Mouse (Mus musculus) embryonic facial prominence, embryonic 14.5 days (tissue): ENCODE results near the gene Kif7. TPM values are rescaled to one million over a fixed set of nuclear protein-coding genes. Genes with fewer than 3 reads are reported as not detected.

Experiments used
- ATAC-seq: fragments of 200-750 bp; cut with Nextera tagmentation; 2 replicates; pipeline ENCODE4 v1.8.0; 2017; ENCODE audit warnings: low read depth, moderate number of reproducible peaks, moderate TSS enrichment
- DNase-seq: peaks from one replicate; pipeline ENCODE4 v3.0.0-alpha.2; 2015; ENCODE audit warnings: low spot score
- H3K27ac ChIP-seq: fragments of 300-500 bp; sonication (generic); replicated peaks from 2 replicates; pipeline ENCODE4 v1.5.1; 2014; ENCODE audit warnings: low read depth, mild to moderate bottlenecking, low read length, moderate library complexity
- H3K27me3 ChIP-seq: fragments of 300-500 bp; sonication (generic); replicated peaks from 2 replicates; pipeline ENCODE4 v1.6.1; 2014; ENCODE audit warnings: low read length; ENCODE audit not compliant: control insufficient read depth, insufficient read depth
- H3K36me3 ChIP-seq: fragments of 300-500 bp; sonication (generic); 2 replicates; pipeline ENCODE4 v1.6.1; 2014; ENCODE audit warnings: low read length, mixed read lengths; ENCODE audit not compliant: control insufficient read depth, insufficient read depth
- H3K4me1 ChIP-seq: fragments of 300-500 bp; sonication (generic); 2 replicates; pipeline ENCODE4 v1.6.1; 2014; ENCODE audit warnings: antibody characterized with exemption, low read length; ENCODE audit not compliant: control insufficient read depth, insufficient read depth
- H3K4me2 ChIP-seq: fragments of 300-500 bp; sonication (generic); 2 replicates; pipeline ENCODE4 v1.6.1; 2014; ENCODE audit warnings: low read depth, mild to moderate bottlenecking, low read length, moderate library complexity, mixed read lengths
- H3K4me3 ChIP-seq: fragments of 300-500 bp; sonication (generic); 2 replicates; pipeline ENCODE4 v1.5.1; 2014; ENCODE audit warnings: low read depth, mild to moderate bottlenecking, low read length
- H3K9ac ChIP-seq: fragments of 300-500 bp; sonication (generic); 2 replicates; pipeline ENCODE4 v1.6.1; 2014; ENCODE audit warnings: low read depth, mild to moderate bottlenecking, low read length, moderate library complexity, mixed read lengths
- H3K9me3 ChIP-seq: fragments of 300-500 bp; sonication (generic); 2 replicates; pipeline ENCODE4 v1.6.1; 2016; ENCODE audit warnings: low read length; ENCODE audit not compliant: control insufficient read depth
- WGBS: fragments of 180-500 bp; shearing (Covaris S2); extraction: QIAGEN DNeasy Blood & Tissue Kit; methylation state at CpG from one replicate; pipeline ENCODE4 v1.1.7; 2014; 5-methylcytosine and 5-hydroxymethylcytosine counted together
- polyA plus RNA-seq: library from polyadenylated mRNA; unstranded; fragments of >200 nt; fragmentation: Nextera tagmentation; extraction: Ambion mirVana; gene quantifications from 2 replicates; pipeline ENCODE4 v1.2.1, GENCODE M21; 2014

The Kif7 gene
- polyA plus RNA-seq, 1 experiment from 2014 or later, result 5.3 TPM

- Histone ChIP-seq H3K4me2 (peak overlapping the region; percentile 90), H3K9me3 (no peaks in the 10 kb centered on the region), H3K36me3 (no peaks in the 10 kb centered on the region), H3K9ac (peak overlapping the region; percentile 83), H3K27ac (no peak overlapping the region), H3K4me3 (peak overlapping the region; percentile 89), H3K4me1 (peaks cover 19% of the 10 kb centered on the region), H3K27me3 (no peaks in the 10 kb centered on the region)
- no peak for DNase-seq
- peak; percentile 4; the same call in 1 of the 2 replicates for ATAC-seq
- WGBS, result under 1% methylated on average over 23 of the region's 73 CpGs
Observed at GRCm38 (mm10) chr7:79660291-79661150, 55.0 kb downstream of the Kif7 start.

GRCm38 (mm10) chr7:79659578-79660290 is 55.8 kb downstream of the Kif7 start, which contains the start of gene Ticrr:
Gene Ticrr (plus strand): TSS chr7:79660196.
- H3K27me3 ChIP-seq, result no peaks in the 10 kb centered on the region
- peaks cover 19% of the 10 kb centered on the region for H3K4me1 ChIP-seq
- H3K27ac ChIP-seq, result no peak within 1 kb of the TSS
- H3K36me3 ChIP-seq, result no peaks in the 10 kb centered on the region
- H3K9me3 ChIP-seq, result no peaks in the 10 kb centered on the region
- peak within 1 kb of the TSS; percentile 90 for H3K4me2 ChIP-seq
- peak; percentile 100 for ATAC-seq
- peak within 1 kb of the TSS; percentile 83 for H3K9ac ChIP-seq
- under 1% methylated on average over 34 of the region's 39 CpGs for WGBS
- peak within 1 kb of the TSS; percentile 89 for H3K4me3 ChIP-seq
- DNase-seq, result peak; percentile 99

GRCm38 (mm10) chr7:79654586-79654985 is 60.9 kb downstream of the Kif7 start:
- Histone ChIP-seq H3K4me2 (no peak overlapping the region), H3K4me1 (peaks cover 4% of the 10 kb centered on the region; the same call in 1 of the 2 replicates), H3K27me3 (no peaks in the 10 kb centered on the region), H3K4me3 (no peak overlapping the region), H3K9ac (no peak overlapping the region), H3K36me3 (no peaks in the 10 kb centered on the region), H3K27ac (no peak overlapping the region), H3K9me3 (no peaks in the 10 kb centered on the region)
- ATAC-seq (no peak), DNase-seq (no peak)
- 31% methylated on average over 1 of the region's 1 CpGs for WGBS

DNA sequence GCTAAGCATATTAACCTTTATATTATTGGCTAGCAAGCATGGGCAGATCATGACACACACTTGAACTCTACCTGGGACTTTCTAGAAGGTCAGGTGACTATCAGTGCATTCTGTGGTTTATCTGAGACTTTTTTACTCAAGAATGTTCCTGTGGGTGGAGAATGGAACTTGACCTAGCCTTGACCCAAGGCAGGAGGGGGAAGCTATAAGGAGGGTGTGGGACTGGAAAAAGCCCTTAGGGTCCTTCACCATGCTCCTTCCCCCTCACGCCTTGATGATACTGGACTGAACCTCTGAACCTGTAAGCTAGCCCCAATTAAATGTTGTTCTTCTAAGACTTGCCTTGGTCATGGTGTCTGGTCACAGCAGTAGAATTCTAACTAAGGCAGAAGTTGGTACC is 61.3 kb downstream of the Kif7 start:
- 71% methylated on average over 1 of the region's 1 CpGs for WGBS
- H3K27ac ChIP-seq, result no peak overlapping the region

DNA sequence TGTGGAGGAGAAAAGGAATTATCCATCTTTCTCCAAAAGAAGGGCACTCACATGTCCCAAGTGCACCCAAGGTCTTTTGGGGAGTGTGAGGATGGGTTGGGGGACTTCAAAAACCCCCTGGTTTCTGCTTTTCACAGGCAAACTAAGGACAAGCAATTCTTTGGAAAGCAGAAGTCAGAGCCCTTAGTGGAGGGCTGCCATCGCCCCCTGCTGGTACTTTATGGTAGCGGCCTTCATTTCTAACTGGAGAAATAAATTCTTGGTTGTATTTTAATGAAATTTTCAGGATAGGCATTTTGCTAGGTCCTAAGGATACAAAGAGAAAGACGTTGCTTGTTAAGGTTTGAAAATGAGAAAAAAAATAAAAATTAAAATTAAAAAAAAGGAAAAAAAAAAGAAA is 66.5 kb downstream of the Kif7 start:
- no peak for ATAC-seq
- no peaks in the 10 kb centered on the region for H3K9me3 ChIP-seq
- WGBS, result 8% methylated on average over 3 of the region's 3 CpGs
- no peak overlapping the region for H3K9ac ChIP-seq
- no peaks in the 10 kb centered on the region for H3K4me1 ChIP-seq
- H3K36me3 ChIP-seq, result no peaks in the 10 kb centered on the region
- no peak overlapping the region for H3K27ac ChIP-seq
- no peak overlapping the region for H3K4me2 ChIP-seq
- H3K4me3 ChIP-seq, result no peak overlapping the region
- no peaks in the 10 kb centered on the region for H3K27me3 ChIP-seq
- peak; percentile 14 for DNase-seq

More for the DNA sequence above, 61.3 kb downstream of the Kif7 start:
- DNase-seq (no peak), ATAC-seq (no peak)
- Histone ChIP-seq H3K9ac (no peak overlapping the region), H3K4me3 (no peak overlapping the region), H3K4me2 (no peak overlapping the region), H3K4me1 (peaks cover 1% of the 10 kb centered on the region; the same call in 1 of the 2 replicates), H3K36me3 (no peaks in the 10 kb centered on the region), H3K27me3 (no peaks in the 10 kb centered on the region), H3K9me3 (no peaks in the 10 kb centered on the region)

Other genes starting within 250 kb of the Kif7 start
- 33.3 and 38.7 TPM in 2 replicates for gene Polg, start 249.4 kb downstream of the Kif7 start, polyA plus RNA-seq
- gene Rhcg, start 98.1 kb downstream of the Kif7 start, polyA plus RNA-seq, result 0.39 and 0.65 TPM in 2 replicates
- gene Ticrr, start 55.5 kb downstream of the Kif7 start, polyA plus RNA-seq, result 7.4 and 7.7 TPM in 2 replicates
- 0.50 and 1.7 TPM in 2 replicates for gene Plin1, start 17.2 kb upstream of the Kif7 start, polyA plus RNA-seq
- gene Pex11a, start 27.4 kb upstream of the Kif7 start, polyA plus RNA-seq, result 9.2 and 9.4 TPM in 2 replicates
- gene Wdr93, start 27.4 kb upstream of the Kif7 start, polyA plus RNA-seq, result 0.17 and 1.3 TPM in 2 replicates
- 0.21 and 0.35 TPM in 2 replicates for gene Mesp1, start 78.1 kb upstream of the Kif7 start, polyA plus RNA-seq
- 0.72 and 0.98 TPM in 2 replicates for gene Mesp2, start 95.0 kb upstream of the Kif7 start, polyA plus RNA-seq
- gene Anpep, start 145.3 kb upstream of the Kif7 start, polyA plus RNA-seq, result 20.8 and 30.5 TPM in 2 replicates
- 30.0 and 31.9 TPM in 2 replicates for gene Ap3s2, start 204.9 kb upstream of the Kif7 start, polyA plus RNA-seq
- gene Arpin, start 219.6 kb upstream of the Kif7 start, polyA plus RNA-seq, result 22.1 and 23.6 TPM in 2 replicates